Mouse (Mus musculus) liver, embryonic 14.5 days (tissue): ENCODE data around the gene Apoc2.

Source experiments
- CTCF ChIP-seq: IDR thresholded peaks from 2 replicates; pipeline ENCODE4 v1.5.1; 2016; ENCODE audit warnings: antibody characterized with exemption, low read depth, control low read depth
- EP300 ChIP-seq: IDR thresholded peaks from 2 replicates; pipeline ENCODE4 v1.6.1; 2016; ENCODE audit warnings: antibody characterized with exemption, low read depth

DNA sequence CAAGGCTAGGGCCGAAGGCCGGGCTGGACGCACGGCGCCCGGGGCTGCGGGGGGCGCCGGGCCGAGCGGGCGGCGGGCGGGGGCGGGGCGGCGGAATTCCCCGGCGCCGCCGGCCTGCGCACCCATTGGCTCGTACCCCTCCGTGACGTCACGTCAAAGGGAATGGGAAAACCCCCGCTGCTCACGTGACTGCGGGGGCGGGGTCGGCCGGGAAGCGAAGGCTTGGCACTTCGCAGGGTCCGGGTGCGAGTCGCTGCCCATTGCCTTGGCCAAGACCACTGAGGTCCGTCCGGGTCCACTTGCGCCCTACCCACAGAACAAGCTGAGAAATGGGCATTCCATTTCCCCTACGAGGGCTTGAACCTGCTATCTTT lies 48.4 kb downstream of the Apoc2 start, which contains the start of gene Relb:
- TF ChIP-seq CTCF (no peak), EP300 (no peak)
